Mouse (Mus musculus) heart, embryonic 16.5 days (tissue): ENCODE measurements around the gene Gm2075. TPM values are rescaled to one million over a fixed set of nuclear protein-coding genes. Genes with fewer than 3 reads are reported as not detected.
"Not testable (repeated sequence)": the region's sequence is repeated elsewhere in the genome, so short reads cannot be mapped to it uniquely, and the experiment has no call there.

ENCODE experiments used
- ATAC-seq: fragments of 200-750 bp; cut with Nextera tagmentation; replicated peaks from 2 replicates; pipeline ENCODE4 v1.8.0; 2017; ENCODE audit warnings: moderate number of reproducible peaks; ENCODE audit not compliant: insufficient read depth, low FRiP score; ENCODE audit errors: extremely low read depth
- H3K27ac ChIP-seq: fragments of 300-500 bp; sonication (generic); 2 replicates; pipeline ENCODE4 v1.5.1; 2014; ENCODE audit warnings: mild to moderate bottlenecking, low read length, control low read depth, moderate library complexity
- H3K27me3 ChIP-seq: fragments of 300-500 bp; sonication (generic); 2 replicates; pipeline ENCODE4 v1.6.1; 2014; ENCODE audit warnings: low read length, mixed read lengths; ENCODE audit not compliant: control insufficient read depth, insufficient read depth
- H3K36me3 ChIP-seq: fragments of 300-500 bp; sonication (generic); 2 replicates; pipeline ENCODE4 v1.6.1; 2014; ENCODE audit not compliant: control insufficient read depth, insufficient read depth
- H3K4me1 ChIP-seq: fragments of 300-500 bp; sonication (generic); 2 replicates; pipeline ENCODE4 v1.6.1; 2014; ENCODE audit warnings: low read length, mixed read lengths; ENCODE audit not compliant: control insufficient read depth, insufficient read depth
- H3K4me2 ChIP-seq: fragments of 300-500 bp; sonication (generic); 2 replicates; pipeline ENCODE4 v1.6.1; 2014; ENCODE audit warnings: low read depth, mild to moderate bottlenecking, control low read depth, low read length
- H3K4me3 ChIP-seq: fragments of 300-500 bp; sonication (generic); 2 replicates; pipeline ENCODE4 v1.5.1; 2014; ENCODE audit warnings: mild to moderate bottlenecking, control low read depth, low read length
- H3K9ac ChIP-seq: fragments of 300-500 bp; sonication (generic); 2 replicates; pipeline ENCODE4 v1.6.1; 2014; ENCODE audit warnings: low read length, control low read depth
- H3K9me3 ChIP-seq: fragments of 300-500 bp; sonication (generic); replicated peaks from 2 replicates; pipeline ENCODE4 v1.6.1; 2016; ENCODE audit warnings: low read length; ENCODE audit not compliant: control insufficient read depth
- WGBS: fragments of 180-500 bp; shearing (Covaris S2); extraction: QIAGEN DNeasy Blood & Tissue Kit; methylation state at CpG from one replicate; pipeline ENCODE4 v1.1.7; 2014; 5-methylcytosine and 5-hydroxymethylcytosine counted together
- polyA plus RNA-seq: library from polyadenylated mRNA; unstranded; fragments of >200 nt; fragmentation: Nextera tagmentation; extraction: Ambion mirVana; gene quantifications from 2 replicates; pipeline ENCODE4 v1.2.1, GENCODE M21; 2015

The Gm2075 gene
- polyA plus RNA-seq: not detected in 2 replicates

- not testable (repeated sequence) for H3K36me3 ChIP-seq, ATAC-seq, H3K4me1 ChIP-seq, H3K4me2 ChIP-seq, H3K27ac ChIP-seq, H3K4me3 ChIP-seq, H3K9ac ChIP-seq, H3K27me3 ChIP-seq, H3K9me3 ChIP-seq
- WGBS: no CpG with 5 or more reads among the region's 1 CpGs
Observed at GRCm38 (mm10) chr12:88011548-88011947, at the start of gene Gm2075. TSS of gene Gm2075 (plus strand) at chr12:88011848.

DNA sequence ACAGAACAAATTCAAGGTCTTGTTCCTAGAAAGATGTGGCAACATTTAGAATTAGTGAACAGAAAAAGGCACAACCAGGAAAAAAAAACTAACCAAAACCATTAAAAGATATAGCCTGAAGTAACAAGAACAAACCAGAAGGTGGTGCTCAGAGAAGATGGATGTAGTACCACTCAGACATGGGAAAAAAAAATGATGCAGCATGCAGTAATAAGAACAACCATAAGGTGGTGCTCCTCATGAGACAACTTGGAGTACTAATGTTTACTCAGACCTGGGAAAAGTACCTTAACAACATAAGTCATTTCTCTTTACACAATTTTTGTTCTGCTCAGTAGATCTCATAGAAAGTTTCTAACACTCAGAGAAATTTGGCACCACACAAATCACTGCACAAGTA lies 27.6 kb upstream of the Gm2075 start:
- H3K27ac ChIP-seq, H3K4me2 ChIP-seq, ATAC-seq: not testable (repeated sequence)

GRCm38 (mm10) chr12:88004118-88004517 lies 7.5 kb upstream of the Gm2075 start:
- not testable (repeated sequence) for H3K4me3 ChIP-seq, H3K27me3 ChIP-seq, H3K4me1 ChIP-seq, H3K9me3 ChIP-seq, H3K4me2 ChIP-seq, H3K27ac ChIP-seq, H3K9ac ChIP-seq, H3K36me3 ChIP-seq, ATAC-seq
- WGBS: 53% methylated on average over 3 of the region's 3 CpGs

More for the DNA sequence above, 27.6 kb upstream of the Gm2075 start:
- not testable (repeated sequence) for H3K9ac ChIP-seq, H3K9me3 ChIP-seq, H3K4me1 ChIP-seq, H3K36me3 ChIP-seq, H3K4me3 ChIP-seq, H3K27me3 ChIP-seq

DNA sequence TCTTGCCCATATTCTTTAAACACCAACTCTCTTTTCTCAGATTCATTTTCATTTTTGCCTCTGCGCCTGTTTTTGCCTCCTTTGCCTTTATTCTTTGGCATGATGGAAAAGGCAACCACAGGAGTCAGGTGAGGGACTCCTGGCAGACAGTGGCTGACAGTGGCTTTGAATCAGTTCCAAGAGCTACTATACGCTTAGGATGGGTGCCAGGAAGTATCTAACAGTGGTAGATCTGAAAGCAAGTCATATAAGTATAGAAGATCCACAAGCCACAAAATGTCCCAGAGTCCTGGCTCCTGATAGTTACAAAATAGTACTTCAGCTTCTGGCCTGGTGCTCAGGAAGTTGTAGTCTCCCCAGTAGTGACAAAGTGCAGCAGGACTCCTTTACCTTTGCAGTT lies 7.0 kb downstream of the Gm2075 start, which contains the start of gene Gm6803:
TSS of gene Gm6803 (minus strand) at position 101 of the 400 bp plus-strand sequence.
- H3K27me3 ChIP-seq, H3K4me3 ChIP-seq, H3K4me2 ChIP-seq, H3K36me3 ChIP-seq, H3K9ac ChIP-seq, ATAC-seq, H3K4me1 ChIP-seq, H3K9me3 ChIP-seq, H3K27ac ChIP-seq: not testable (repeated sequence)
- 77% methylated on average over 2 of the region's 2 CpGs for WGBS

GRCm38 (mm10) chr12:88026704-88027103 lies 15.1 kb downstream of the Gm2075 start, which contains the start of gene Gm2056:
TSS of gene Gm2056 (plus strand) at chr12:88027004.
- not testable (repeated sequence) for H3K27me3 ChIP-seq, H3K4me3 ChIP-seq, H3K9me3 ChIP-seq, H3K4me1 ChIP-seq, H3K4me2 ChIP-seq, H3K36me3 ChIP-seq, H3K9ac ChIP-seq, H3K27ac ChIP-seq, ATAC-seq
- 71% methylated on average over 1 of the region's 1 CpGs for WGBS

DNA sequence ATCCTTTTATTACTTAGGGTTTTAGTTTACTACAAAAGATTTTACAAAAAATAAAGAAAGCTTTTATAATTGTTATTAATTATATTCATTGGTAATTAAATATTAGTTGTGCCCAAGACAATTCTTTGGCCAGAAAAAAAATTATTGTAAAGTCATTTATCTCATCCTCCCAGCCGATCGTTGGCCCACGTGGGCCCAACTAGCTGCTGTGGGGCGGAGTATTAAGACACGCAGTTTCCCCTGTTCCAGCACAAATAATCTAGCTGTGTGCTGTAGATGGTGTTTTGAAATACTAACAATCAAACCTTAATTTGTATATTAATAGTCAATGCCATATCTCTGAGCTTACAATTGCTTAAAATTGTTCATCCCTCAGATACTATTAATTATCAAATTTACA lies 20.6 kb downstream of the Gm2075 start:
- H3K4me3 ChIP-seq, ATAC-seq, H3K4me2 ChIP-seq, H3K27ac ChIP-seq, H3K9me3 ChIP-seq, H3K36me3 ChIP-seq, H3K9ac ChIP-seq, H3K4me1 ChIP-seq, H3K27me3 ChIP-seq: not testable (repeated sequence)
- WGBS: 86% methylated on average over 5 of the region's 5 CpGs

GRCm38 (mm10) chr12:88039062-88039461 lies 27.4 kb downstream of the Gm2075 start:
- not testable (repeated sequence) for H3K27ac ChIP-seq, H3K9ac ChIP-seq, H3K9me3 ChIP-seq, H3K36me3 ChIP-seq, H3K4me2 ChIP-seq, H3K4me1 ChIP-seq, H3K27me3 ChIP-seq, ATAC-seq, H3K4me3 ChIP-seq

DNA sequence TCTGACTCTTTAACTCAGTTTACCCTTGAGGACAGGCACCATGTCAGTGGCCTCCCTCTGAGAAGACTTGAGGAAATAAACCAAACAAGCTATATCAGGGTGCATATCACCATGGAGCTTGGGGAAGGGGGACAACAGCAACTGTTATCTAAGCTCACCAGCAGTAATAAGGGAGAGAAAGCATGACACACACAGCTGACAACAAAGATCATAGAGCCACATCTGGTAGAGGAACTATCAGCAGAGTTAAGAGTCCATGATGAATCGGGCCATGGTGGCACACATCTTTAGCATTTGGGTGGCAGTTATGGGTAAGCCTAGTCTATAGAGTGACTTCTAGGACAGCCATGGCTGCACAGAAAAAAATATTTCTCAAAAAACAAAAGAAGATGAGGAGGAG lies 28.1 kb downstream of the Gm2075 start:
- 71% methylated on average over 1 of the region's 1 CpGs for WGBS
- not testable (repeated sequence) for H3K4me1 ChIP-seq, H3K9me3 ChIP-seq, H3K27ac ChIP-seq, H3K27me3 ChIP-seq, H3K4me2 ChIP-seq, H3K4me3 ChIP-seq, H3K36me3 ChIP-seq, ATAC-seq, H3K9ac ChIP-seq

DNA sequence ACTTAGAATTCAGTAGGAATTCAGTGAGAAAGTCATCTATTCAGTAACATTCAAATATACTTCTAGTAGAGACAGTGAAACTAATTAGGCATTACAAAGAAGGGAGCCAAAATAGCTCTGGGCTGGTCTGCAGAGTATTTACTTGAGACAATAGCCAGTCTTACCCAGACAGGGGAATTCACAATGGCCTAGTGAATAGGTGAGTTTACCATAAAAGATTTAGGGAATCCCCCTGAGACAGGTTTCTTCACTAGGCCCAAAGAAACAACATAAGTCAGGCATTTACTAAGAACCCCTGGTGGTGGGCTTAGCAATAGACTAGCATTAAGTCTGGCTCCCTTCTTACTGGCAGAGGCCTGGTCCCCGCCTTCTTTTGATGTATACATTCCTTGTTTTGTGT lies 33.6 kb downstream of the Gm2075 start:
- 64% methylated on average over 1 of the region's 1 CpGs for WGBS

More for the DNA sequence above, 33.6 kb downstream of the Gm2075 start:
- H3K27me3 ChIP-seq, H3K4me2 ChIP-seq, H3K4me3 ChIP-seq, H3K4me1 ChIP-seq, H3K27ac ChIP-seq, H3K36me3 ChIP-seq, H3K9ac ChIP-seq, ATAC-seq, H3K9me3 ChIP-seq: not testable (repeated sequence)
